Mouse (Mus musculus): Measurements from ENCODE around the gene Uimc1. TPM values are rescaled to one million over a fixed set of nuclear protein-coding genes. Genes with fewer than 3 reads are reported as not detected.

Uimc1 gene
- polyA plus RNA-seq, 1 experiment, result 17.2 TPM

DNA sequence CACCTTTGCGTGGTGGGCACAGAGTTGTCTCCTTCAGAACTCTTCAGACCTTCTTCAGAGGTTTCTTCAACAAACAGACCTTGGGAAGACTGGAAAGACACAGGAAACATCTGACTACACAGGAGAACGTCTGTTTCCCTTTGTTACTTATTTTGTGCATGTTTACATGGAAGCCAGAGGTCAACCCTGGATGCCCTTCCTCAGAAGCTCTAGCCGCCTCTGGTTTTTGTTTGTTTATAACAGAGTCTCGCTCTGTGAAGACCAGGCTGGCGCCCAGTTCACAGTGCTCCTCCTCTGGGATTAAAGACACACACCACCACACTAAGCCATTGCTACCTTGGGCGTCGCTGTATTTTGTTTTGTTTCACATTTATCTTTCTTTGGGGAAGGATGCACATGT lies 30.4 kb downstream of the Uimc1 start:
- TF ChIP-seq CTCF (IDR thresholded peaks at IDR 0.05; ENCODE audit: extremely low read depth, insufficient read depth, low read length), result no peak
- TF ChIP-seq POLR2A (IDR thresholded peaks at IDR 0.05; ENCODE audit: extremely low read depth, insufficient read depth, low read length), result no peak
- Histone ChIP-seq H3K4me3 (ENCODE audit: insufficient read depth, low read length) (no peak overlapping the region), H3K27ac (ENCODE audit: insufficient read depth, low read length) (no peak overlapping the region), H3K4me1 (ENCODE audit: control insufficient read depth, insufficient read depth, low read length) (no peaks in the 10 kb centered on the region)

GRCm38 (mm10) chr13:55063276-55063675 lies 36.8 kb downstream of the Uimc1 start:
- Histone ChIP-seq H3K4me1 (ENCODE audit: control insufficient read depth, insufficient read depth, low read length) (no peaks in the 10 kb centered on the region), H3K4me3 (ENCODE audit: insufficient read depth, low read length) (no peak overlapping the region), H3K27ac (ENCODE audit: insufficient read depth, low read length) (no peak overlapping the region)
- no peak for TF ChIP-seq CTCF (IDR thresholded peaks at IDR 0.05; ENCODE audit: extremely low read depth, insufficient read depth, low read length)

- Histone ChIP-seq H3K4me1 (ENCODE audit: control insufficient read depth, insufficient read depth, low read length) (no peaks in the 10 kb centered on the region), H3K4me3 (ENCODE audit: insufficient read depth, low read length) (no peak overlapping the region)
- TF ChIP-seq CTCF (IDR thresholded peaks at IDR 0.05; ENCODE audit: extremely low read depth, insufficient read depth, low read length) (peak; percentile 15; the same call in 1 of the 2 replicates), POLR2A (IDR thresholded peaks at IDR 0.05; ENCODE audit: extremely low read depth, insufficient read depth, low read length) (no peak)
Measured at GRCm38 (mm10) chr13:55058042-55058441, 42.1 kb downstream of the Uimc1 start.

GRCm38 (mm10) chr13:55047706-55048105 lies 52.4 kb downstream of the Uimc1 start:
- no peaks in the 10 kb centered on the region for H3K4me1 ChIP-seq (ENCODE audit: control insufficient read depth, insufficient read depth, low read length)
- H3K4me3 ChIP-seq (ENCODE audit: insufficient read depth, low read length), result no peak overlapping the region
- no peak overlapping the region for H3K27ac ChIP-seq (ENCODE audit: insufficient read depth, low read length)
- TF ChIP-seq POLR2A (IDR thresholded peaks at IDR 0.05; ENCODE audit: extremely low read depth, insufficient read depth, low read length), result no peak
- no peak for TF ChIP-seq CTCF (IDR thresholded peaks at IDR 0.05; ENCODE audit: extremely low read depth, insufficient read depth, low read length)

More at GRCm38 (mm10) chr13:55058042-55058441, 42.1 kb downstream of the Uimc1 start:
- no peak overlapping the region for H3K27ac ChIP-seq (ENCODE audit: insufficient read depth, low read length)

- no peak for TF ChIP-seq POLR2A (IDR thresholded peaks at IDR 0.05; ENCODE audit: extremely low read depth, insufficient read depth, low read length)
- no peak for TF ChIP-seq CTCF (IDR thresholded peaks at IDR 0.05; ENCODE audit: extremely low read depth, insufficient read depth, low read length)
Measured at GRCm38 (mm10) chr13:55040016-55040415, 60.1 kb downstream of the Uimc1 start.

DNA sequence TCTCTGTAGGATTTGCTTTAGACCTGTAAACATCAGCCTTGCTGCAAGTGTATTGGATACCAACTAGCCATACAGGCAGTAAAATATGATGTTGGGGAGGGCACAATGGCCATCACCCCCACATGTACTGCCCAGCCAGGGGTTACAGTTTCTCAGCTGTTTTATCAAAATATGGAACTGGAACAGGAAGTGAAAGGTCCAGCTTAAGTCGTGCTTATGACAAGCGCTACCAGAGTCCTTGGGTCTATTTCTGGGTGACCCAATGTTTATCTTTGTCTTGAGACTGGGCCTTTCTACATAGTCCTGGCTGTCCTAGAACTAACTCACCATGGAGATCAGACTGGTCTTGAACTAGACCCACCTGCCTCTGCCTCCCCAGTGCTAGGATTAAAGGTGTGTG lies 75.9 kb downstream of the Uimc1 start:
- H3K27ac ChIP-seq (ENCODE audit: insufficient read depth, low read length), result no peak overlapping the region
- no peak for TF ChIP-seq CTCF (IDR thresholded peaks at IDR 0.05; ENCODE audit: extremely low read depth, insufficient read depth, low read length)
- no peak for TF ChIP-seq POLR2A (IDR thresholded peaks at IDR 0.05; ENCODE audit: extremely low read depth, insufficient read depth, low read length)
- H3K4me1 ChIP-seq (ENCODE audit: control insufficient read depth, insufficient read depth, low read length), result no peaks in the 10 kb centered on the region
- H3K4me3 ChIP-seq (ENCODE audit: insufficient read depth, low read length), result no peak overlapping the region

More at GRCm38 (mm10) chr13:55040016-55040415, 60.1 kb downstream of the Uimc1 start:
- Histone ChIP-seq H3K27ac (ENCODE audit: insufficient read depth, low read length) (no peak overlapping the region), H3K4me3 (ENCODE audit: insufficient read depth, low read length) (no peak overlapping the region), H3K4me1 (ENCODE audit: control insufficient read depth, insufficient read depth, low read length) (no peaks in the 10 kb centered on the region)

DNA sequence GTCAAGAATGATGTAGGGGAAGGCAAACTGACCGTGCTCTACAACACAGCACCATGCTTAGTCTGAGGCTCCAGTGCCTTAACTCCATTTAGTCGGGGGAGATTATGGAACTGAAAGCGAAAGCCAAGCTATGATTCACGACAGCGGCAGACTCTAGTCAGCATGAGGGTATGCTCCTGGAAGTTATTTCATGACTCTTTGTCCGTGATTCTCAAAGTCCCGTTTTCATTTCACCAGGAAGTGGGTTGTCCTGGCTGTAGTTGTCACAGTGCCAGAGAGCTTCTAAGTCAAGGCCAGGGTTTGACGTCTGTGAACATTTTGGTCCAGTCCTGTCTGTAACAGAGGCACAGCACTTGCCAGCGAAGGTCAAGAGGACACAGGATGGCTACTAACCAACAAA lies 77.4 kb downstream of the Uimc1 start:
- no peaks in the 10 kb centered on the region for H3K4me1 ChIP-seq (ENCODE audit: control insufficient read depth, insufficient read depth, low read length)
- TF ChIP-seq CTCF (IDR thresholded peaks at IDR 0.05; ENCODE audit: extremely low read depth, insufficient read depth, low read length), result no peak
- no peak for TF ChIP-seq POLR2A (IDR thresholded peaks at IDR 0.05; ENCODE audit: extremely low read depth, insufficient read depth, low read length)

DNA sequence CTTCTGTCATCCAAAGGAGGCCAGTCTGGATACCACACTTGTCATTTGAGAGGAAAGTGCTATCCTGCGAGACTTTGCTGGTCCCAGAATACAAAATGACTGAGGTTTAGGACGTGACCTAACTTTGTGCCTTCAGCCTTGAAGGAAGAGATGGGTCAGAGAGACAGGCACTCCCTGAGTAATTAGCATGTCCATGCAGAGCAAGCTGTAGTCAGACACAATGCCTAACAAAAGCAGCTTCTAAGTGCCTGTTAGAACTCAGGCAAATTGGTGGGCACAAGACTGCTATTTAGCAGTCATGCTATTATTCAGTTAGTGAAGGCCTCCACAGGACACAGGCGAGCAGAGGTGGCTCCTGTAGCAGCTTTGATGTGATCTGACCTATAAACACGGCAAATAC lies 77.8 kb downstream of the Uimc1 start:
- Histone ChIP-seq H3K4me1 (ENCODE audit: control insufficient read depth, insufficient read depth, low read length) (no peaks in the 10 kb centered on the region), H3K27ac (ENCODE audit: insufficient read depth, low read length) (no peak overlapping the region), H3K4me3 (ENCODE audit: insufficient read depth, low read length) (no peak overlapping the region)
- TF ChIP-seq POLR2A (IDR thresholded peaks at IDR 0.05; ENCODE audit: extremely low read depth, insufficient read depth, low read length) (no peak), CTCF (IDR thresholded peaks at IDR 0.05; ENCODE audit: extremely low read depth, insufficient read depth, low read length) (no peak)

More for the DNA sequence above, 77.4 kb downstream of the Uimc1 start:
- no peak overlapping the region for H3K4me3 ChIP-seq (ENCODE audit: insufficient read depth, low read length)
- H3K27ac ChIP-seq (ENCODE audit: insufficient read depth, low read length), result no peak overlapping the region

- TF ChIP-seq POLR2A (IDR thresholded peaks at IDR 0.05; ENCODE audit: extremely low read depth, insufficient read depth, low read length) (no peak), CTCF (IDR thresholded peaks at IDR 0.05; ENCODE audit: extremely low read depth, insufficient read depth, low read length) (no peak)
- H3K4me1 ChIP-seq (ENCODE audit: control insufficient read depth, insufficient read depth, low read length), result no peaks in the 10 kb centered on the region
Measured at GRCm38 (mm10) chr13:55021194-55021779, 78.8 kb downstream of the Uimc1 start, which contains the start of gene Hk3. TSS of gene Hk3 (minus strand) at chr13:55021385.

GRCm38 (mm10) chr13:55020051-55020450 lies 80.0 kb downstream of the Uimc1 start:
- Histone ChIP-seq H3K4me3 (ENCODE audit: insufficient read depth, low read length) (no peak overlapping the region), H3K27ac (ENCODE audit: insufficient read depth, low read length) (no peak overlapping the region), H3K4me1 (ENCODE audit: control insufficient read depth, insufficient read depth, low read length) (no peaks in the 10 kb centered on the region)
- TF ChIP-seq POLR2A (IDR thresholded peaks at IDR 0.05; ENCODE audit: extremely low read depth, insufficient read depth, low read length), result no peak
- TF ChIP-seq CTCF (IDR thresholded peaks at IDR 0.05; ENCODE audit: extremely low read depth, insufficient read depth, low read length), result no peak

More at GRCm38 (mm10) chr13:55021194-55021779, 78.8 kb downstream of the Uimc1 start, which contains the start of gene Hk3:
- no peak within 1 kb of the TSS for H3K27ac ChIP-seq (ENCODE audit: insufficient read depth, low read length)
- no peak within 1 kb of the TSS for H3K4me3 ChIP-seq (ENCODE audit: insufficient read depth, low read length)
